Mouse (Mus musculus): ENCODE data around the gene Morn1. TPM values are rescaled to one million over a fixed set of nuclear protein-coding genes. Genes with fewer than 3 reads are reported as not detected.

The Morn1 gene
- polyA plus RNA-seq, 1 experiment from 2014 or later = 2.2 TPM

- H3K9ac ChIP-seq (replicated peaks) = no peak overlapping the region
- peaks cover 3% of the 10 kb centered on the region; the same call in 1 of the 2 replicates for H3K36me3 ChIP-seq (replicated peaks; ENCODE audit: insufficient read depth, low read length)
- TF ChIP-seq EP300 (IDR thresholded peaks at IDR 0.05; ENCODE audit: low read depth) = no peak
- no peak for TF ChIP-seq CTCF (IDR thresholded peaks at IDR 0.05; ENCODE audit: low read depth)
- DNase-seq = no peak
- H3K4me1 ChIP-seq (ENCODE audit: insufficient read depth) = no peaks in the 10 kb centered on the region
- no peaks in the 10 kb centered on the region for H3K27me3 ChIP-seq (ENCODE audit: insufficient read depth, low read length)
- no peak overlapping the region for H3K4me3 ChIP-seq (ENCODE audit: low read depth, low read length)
- WGBS (ENCODE audit: insufficient replicate concordance) = 69% methylated on average over 7 of the region's 7 CpGs
- no peak for ATAC-seq
- no peaks in the 10 kb centered on the region for H3K9me3 ChIP-seq (ENCODE audit: low read length)
- no peak overlapping the region for H3K4me2 ChIP-seq (ENCODE audit: low read depth, low read length)
- H3K27ac ChIP-seq (ENCODE audit: low read depth) = no peak overlapping the region
Measured at GRCm38 (mm10) chr4:155093431-155094149, 7.2 kb downstream of the Morn1 start.

GRCm38 (mm10) chr4:155094565-155094964 is 8.2 kb downstream of the Morn1 start:
- Histone ChIP-seq H3K9me3 (ENCODE audit: low read length) (no peaks in the 10 kb centered on the region), H3K27me3 (ENCODE audit: insufficient read depth, low read length) (no peaks in the 10 kb centered on the region), H3K4me3 (ENCODE audit: low read depth, low read length) (no peak overlapping the region), H3K27ac (ENCODE audit: low read depth) (no peak overlapping the region), H3K4me2 (ENCODE audit: low read depth, low read length) (no peak overlapping the region), H3K9ac (replicated peaks) (no peak overlapping the region), H3K36me3 (replicated peaks; ENCODE audit: insufficient read depth, low read length) (peaks cover 3% of the 10 kb centered on the region; the same call in 1 of the 2 replicates), H3K4me1 (ENCODE audit: insufficient read depth) (no peaks in the 10 kb centered on the region)
- WGBS (ENCODE audit: insufficient replicate concordance) = 60% methylated on average over 3 of the region's 3 CpGs
- TF ChIP-seq EP300 (IDR thresholded peaks at IDR 0.05; ENCODE audit: low read depth) (no peak), CTCF (IDR thresholded peaks at IDR 0.05; ENCODE audit: low read depth) (peak; percentile 82)
- peak; percentile 46 for ATAC-seq
- DNase-seq = peak; percentile 68

GRCm38 (mm10) chr4:155095238-155095900 is 9.0 kb downstream of the Morn1 start:
- Histone ChIP-seq H3K4me2 (ENCODE audit: low read depth, low read length) (no peak overlapping the region), H3K9ac (replicated peaks) (no peak overlapping the region), H3K4me1 (ENCODE audit: insufficient read depth) (no peaks in the 10 kb centered on the region), H3K4me3 (ENCODE audit: low read depth, low read length) (no peak overlapping the region), H3K27ac (ENCODE audit: low read depth) (no peak overlapping the region), H3K36me3 (replicated peaks; ENCODE audit: insufficient read depth, low read length) (peaks cover under 1% of the 10 kb centered on the region; the same call in 1 of the 2 replicates), H3K27me3 (ENCODE audit: insufficient read depth, low read length) (no peaks in the 10 kb centered on the region), H3K9me3 (ENCODE audit: low read length) (no peaks in the 10 kb centered on the region)
- 42% methylated on average over 8 of the region's 8 CpGs for WGBS (ENCODE audit: insufficient replicate concordance)
- ATAC-seq = peak; percentile 78
- TF ChIP-seq CTCF (IDR thresholded peaks at IDR 0.05; ENCODE audit: low read depth) (peak; percentile 98), EP300 (IDR thresholded peaks at IDR 0.05; ENCODE audit: low read depth) (no peak)
- peak; percentile 84 for DNase-seq

GRCm38 (mm10) chr4:155095967-155096366 is 9.6 kb downstream of the Morn1 start:
- WGBS (ENCODE audit: insufficient replicate concordance) = 79% methylated on average over 8 of the region's 8 CpGs

GRCm38 (mm10) chr4:155097452-155097851 is 11.1 kb downstream of the Morn1 start:
- Histone ChIP-seq H3K4me3 (ENCODE audit: low read depth, low read length) (no peak overlapping the region), H3K9ac (replicated peaks) (no peak overlapping the region), H3K4me1 (ENCODE audit: insufficient read depth) (no peaks in the 10 kb centered on the region), H3K27ac (ENCODE audit: low read depth) (no peak overlapping the region), H3K4me2 (ENCODE audit: low read depth, low read length) (no peak overlapping the region), H3K27me3 (ENCODE audit: insufficient read depth, low read length) (no peaks in the 10 kb centered on the region), H3K36me3 (replicated peaks; ENCODE audit: insufficient read depth, low read length) (no peaks in the 10 kb centered on the region), H3K9me3 (ENCODE audit: low read length) (no peaks in the 10 kb centered on the region)
- no peak for DNase-seq
- 75% methylated on average over 6 of the region's 6 CpGs for WGBS (ENCODE audit: insufficient replicate concordance)
- no peak for ATAC-seq
- TF ChIP-seq EP300 (IDR thresholded peaks at IDR 0.05; ENCODE audit: low read depth) = no peak
- no peak for TF ChIP-seq CTCF (IDR thresholded peaks at IDR 0.05; ENCODE audit: low read depth)

More at GRCm38 (mm10) chr4:155095967-155096366, 9.6 kb downstream of the Morn1 start:
- no peak for TF ChIP-seq CTCF (IDR thresholded peaks at IDR 0.05; ENCODE audit: low read depth)
- TF ChIP-seq EP300 (IDR thresholded peaks at IDR 0.05; ENCODE audit: low read depth) = no peak
- no peak overlapping the region for H3K4me3 ChIP-seq (ENCODE audit: low read depth, low read length)
- no peak overlapping the region for H3K9ac ChIP-seq (replicated peaks)
- no peak overlapping the region for H3K27ac ChIP-seq (ENCODE audit: low read depth)
- no peaks in the 10 kb centered on the region for H3K27me3 ChIP-seq (ENCODE audit: insufficient read depth, low read length)
- no peaks in the 10 kb centered on the region for H3K9me3 ChIP-seq (ENCODE audit: low read length)
- no peak overlapping the region for H3K4me2 ChIP-seq (ENCODE audit: low read depth, low read length)
- no peaks in the 10 kb centered on the region for H3K36me3 ChIP-seq (replicated peaks; ENCODE audit: insufficient read depth, low read length)
- no peak for ATAC-seq
- no peaks in the 10 kb centered on the region for H3K4me1 ChIP-seq (ENCODE audit: insufficient read depth)
- DNase-seq = no peak

- TF ChIP-seq EP300 (IDR thresholded peaks at IDR 0.05; ENCODE audit: low read depth) (no peak), CTCF (IDR thresholded peaks at IDR 0.05; ENCODE audit: low read depth) (no peak)
- Histone ChIP-seq H3K36me3 (replicated peaks; ENCODE audit: insufficient read depth, low read length) (no peaks in the 10 kb centered on the region), H3K27me3 (ENCODE audit: insufficient read depth, low read length) (no peaks in the 10 kb centered on the region), H3K9me3 (ENCODE audit: low read length) (no peaks in the 10 kb centered on the region), H3K4me1 (ENCODE audit: insufficient read depth) (no peaks in the 10 kb centered on the region), H3K4me2 (ENCODE audit: low read depth, low read length) (no peak overlapping the region), H3K27ac (ENCODE audit: low read depth) (no peak overlapping the region), H3K9ac (replicated peaks) (no peak overlapping the region), H3K4me3 (ENCODE audit: low read depth, low read length) (no peak overlapping the region)
- DNase-seq (no peak), ATAC-seq (no peak)
- whole genome bisulfite sequencing (ENCODE audit: insufficient replicate concordance) = 64% methylated on average over 4 of the region's 4 CpGs
Measured at GRCm38 (mm10) chr4:155098572-155098971, 12.2 kb downstream of the Morn1 start.
